14 mouse cellular contexts compared by ENCODE assay signal in the genomic region with DNA sequence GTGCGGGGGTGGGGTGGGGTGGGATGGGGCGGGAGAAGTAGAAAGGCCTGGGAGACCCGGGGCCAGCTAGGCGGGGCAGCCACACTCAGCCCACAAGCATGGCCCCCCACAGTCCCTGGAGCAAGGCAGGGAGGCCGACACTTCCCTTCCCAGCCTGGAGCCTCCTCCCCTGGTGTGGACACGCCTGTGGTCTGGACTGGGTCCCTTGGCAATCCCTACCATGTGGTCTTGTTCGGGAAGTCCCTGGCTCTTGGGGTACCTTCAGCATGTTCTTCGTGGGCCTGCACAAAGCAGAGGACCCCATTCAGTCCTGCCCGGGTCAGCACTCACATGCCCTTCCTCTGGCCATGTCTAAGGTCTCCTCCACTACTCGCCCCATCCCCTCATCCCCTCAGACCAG. TPM values are rescaled to one million over a fixed set of nuclear protein-coding genes. Genes with fewer than 3 reads are reported as not detected.
DNase-seq lines count a peak whose midpoint lies in the region; ATAC-seq and TF ChIP-seq lines count a peak whose summit lies in the region.
"Had no signal": no experiment of that assay in that cellular context is flagged by ENCODE, and none has a peak within 500 bp of the region (broad histone marks: within the 10 kb centered on the region; RNA-seq: fewer than 3 reads in every experiment).

No protein-coding gene starts in this region.

- 0 out of 2 replicates have a peak, but pooled peaks cover 13% of the 10 kb centered on the region for H3K36me3 ChIP-seq in lung, embryonic 14.5 days (ENCODE audit: insufficient read depth)
- H3K36me3 ChIP-seq in hindbrain, embryonic 16.5 days (ENCODE audit: control insufficient read depth, insufficient read depth, low read length), result no peaks in the 10 kb centered on the region
- H3K36me3 ChIP-seq: liver, embryonic 15.5 days had no signal

- WGBS in lung, embryonic 14.5 days, result 52% methylated on average over 9 of the region's 10 CpGs
- WGBS in hindbrain, embryonic 16.5 days, result 50% methylated on average over 8 of the region's 10 CpGs

- ATAC-seq in lung, embryonic 14.5 days (ENCODE audit: insufficient read depth), result no peak
- ATAC-seq in hindbrain, embryonic 16.5 days, result no peak

- no peak overlapping the region for H3K4me3 ChIP-seq in lung, embryonic 14.5 days (ENCODE audit: low read depth, low read length)
- no peak overlapping the region for H3K4me3 ChIP-seq in hindbrain, embryonic 16.5 days (ENCODE audit: low read length)
- H3K4me3 ChIP-seq: liver, embryonic 15.5 days; megakaryocyte, embryonic 14.5 days had no signal

- H3K9ac ChIP-seq in lung, embryonic 14.5 days, result no peak overlapping the region
- H3K9ac ChIP-seq in hindbrain, embryonic 16.5 days (ENCODE audit: low read depth, low read length), result no peak overlapping the region
- H3K9ac ChIP-seq: liver, embryonic 15.5 days had no signal

- no peak overlapping the region for H3K4me2 ChIP-seq in lung, embryonic 14.5 days
- no peak overlapping the region for H3K4me2 ChIP-seq in hindbrain, embryonic 16.5 days (ENCODE audit: low read length)
- H3K4me2 ChIP-seq: liver, embryonic 15.5 days had no signal

- peaks cover 72% of the 10 kb centered on the region for H3K4me1 ChIP-seq in lung, embryonic 14.5 days (ENCODE audit: insufficient read depth)
- H3K4me1 ChIP-seq in hindbrain, embryonic 16.5 days (ENCODE audit: control insufficient read depth, insufficient read depth, low read depth, low read length), result peaks cover 88% of the 10 kb centered on the region

- no peaks in the 10 kb centered on the region for H3K27me3 ChIP-seq in lung, embryonic 14.5 days (ENCODE audit: insufficient read depth, low read length)
- H3K27me3 ChIP-seq in hindbrain, embryonic 16.5 days (replicated peaks; ENCODE audit: control insufficient read depth, insufficient read depth, low read length), result 0 out of 2 replicates have a peak, but pooled peaks cover 2% of the 10 kb centered on the region
- H3K27me3 ChIP-seq: liver, embryonic 15.5 days had no signal

- TF ChIP-seq CTCF in lung, embryonic 14.5 days (IDR thresholded peaks at IDR 0.05; ENCODE audit: low read depth), result no peak

- H3K27ac ChIP-seq in lung, embryonic 14.5 days (ENCODE audit: low read depth), result no peak overlapping the region
- peak overlapping the region; percentile 39; the same call in 1 of the 2 replicates for H3K27ac ChIP-seq in hindbrain, embryonic 16.5 days (ENCODE audit: low read depth, low read length)
- H3K27ac ChIP-seq: liver, embryonic 15.5 days had no signal

- H3K9me3 ChIP-seq in lung, embryonic 14.5 days (ENCODE audit: low read depth, low read length), result no peaks in the 10 kb centered on the region
- H3K9me3 ChIP-seq in hindbrain, embryonic 16.5 days (ENCODE audit: control insufficient read depth, low read length), result no peaks in the 10 kb centered on the region
- H3K9me3 ChIP-seq: liver, embryonic 15.5 days; megakaryocyte, embryonic 14.5 days had no signal

- DNase-seq in gastrocnemius, adult 18-20 months (ENCODE audit: low spot score), result peak; percentile 58
- no peak for DNase-seq in gastrocnemius, postnatal 10 days
- DNase-seq in lung, embryonic 14.5 days, result peak; percentile 15
- no peak for DNase-seq in lung, adult 18-20 months
- peak; percentile 63 for DNase-seq in adipocyte (ENCODE audit: low spot score)
- no peak for DNase-seq in right cerebral cortex, postnatal 10 days (ENCODE audit: low spot score in 2 of 2)
- DNase-seq in spleen, postnatal 14 days (ENCODE audit: low spot score in 2 of 2), result no peak
- DNase-seq: B cell, adult 2 months; cerebellum, adult 8-10 months; kidney, postnatal 25 days; thymus, adult 2 months had no signal

RNA-seq across cellular contexts. Expression of gene Bahcc1, which starts 23.8 kb away (rescaled TPM):
- 1 to 10 TPM; 3.4 to 4.6 TPM for total RNA-seq in gastrocnemius, adult 18-20 months (2021)
- total RNA-seq in gastrocnemius, postnatal 10 days (2021), result 10 to 100 TPM in 1 of 2 experiments, 1 to 10 TPM in 1; 6.4 to 10.5 TPM
- 14.3 and 15.6 TPM in 2 replicates for polyA plus RNA-seq in lung, embryonic 14.5 days (2014; fragmentation: Nextera tagmentation; extraction: Ambion mirVana)
- 7.8 and 9.7 TPM in 2 replicates for polyA plus RNA-seq in hindbrain, embryonic 16.5 days (2015; fragmentation: Nextera tagmentation; extraction: Ambion mirVana)

Comparison
In these comparisons a context has a peak if more than half of its experiments do, and no peak if none do; other contexts are left out.
1. DNase-seq: peak in gastrocnemius, adult 18-20 months (single experiment), lung, embryonic 14.5 days (single experiment) and adipocyte (single experiment); none in gastrocnemius, postnatal 10 days (single experiment), lung, adult 18-20 months (0 of 2), right cerebral cortex, postnatal 10 days (0 of 2) and spleen, postnatal 14 days (0 of 2).